Mouse (Mus musculus): ENCODE data around the gene Cgnl1. TPM values are rescaled to one million over a fixed set of nuclear protein-coding genes. Genes with fewer than 3 reads are reported as not detected.
A peak's percentile ranks its signal among the peaks of the same experiment; 100 is the strongest.

Cgnl1 gene
- polyA plus RNA-seq, 1 experiment from 2014 or later, result 8.9 TPM

GRCm38 (mm10) chr9:71804116-71804515 lies 32.7 kb upstream of the Cgnl1 start:
- no peaks in the 10 kb centered on the region for H3K9me3 ChIP-seq
- no peak for ATAC-seq (ENCODE audit: low FRiP score)
- no peak overlapping the region for H3K4me3 ChIP-seq
- H3K27ac ChIP-seq, result no peak overlapping the region
- no peak overlapping the region for H3K9ac ChIP-seq
- H3K4me2 ChIP-seq, result no peak overlapping the region
- no peaks in the 10 kb centered on the region for H3K27me3 ChIP-seq
- H3K36me3 ChIP-seq, result no peaks in the 10 kb centered on the region
- WGBS, result 57% methylated on average over 6 of the region's 6 CpGs
- H3K4me1 ChIP-seq (replicated peaks), result 0 out of 2 replicates have a peak, but pooled peaks cover 2% of the 10 kb centered on the region

GRCm38 (mm10) chr9:71803281-71803680 lies 31.9 kb upstream of the Cgnl1 start:
- H3K4me2 ChIP-seq, result no peak overlapping the region
- no peak for ATAC-seq (ENCODE audit: low FRiP score)
- no peak overlapping the region for H3K4me3 ChIP-seq
- H3K4me1 ChIP-seq (replicated peaks), result 0 out of 2 replicates have a peak, but pooled peaks cover 3% of the 10 kb centered on the region
- no peak overlapping the region for H3K9ac ChIP-seq
- H3K27ac ChIP-seq, result no peak overlapping the region
- H3K27me3 ChIP-seq, result no peaks in the 10 kb centered on the region
- H3K36me3 ChIP-seq, result no peaks in the 10 kb centered on the region
- WGBS, result 66% methylated on average over 7 of the region's 7 CpGs
- no peaks in the 10 kb centered on the region for H3K9me3 ChIP-seq

GRCm38 (mm10) chr9:71799598-71799997 lies 28.2 kb upstream of the Cgnl1 start:
- Histone ChIP-seq H3K4me2 (no peak overlapping the region), H3K4me1 (replicated peaks) (0 out of 2 replicates have a peak, but pooled peaks cover 7% of the 10 kb centered on the region), H3K9ac (no peak overlapping the region), H3K27ac (no peak overlapping the region), H3K27me3 (no peaks in the 10 kb centered on the region), H3K9me3 (no peaks in the 10 kb centered on the region), H3K36me3 (no peaks in the 10 kb centered on the region), H3K4me3 (no peak overlapping the region)
- 89% methylated on average over 5 of the region's 5 CpGs for WGBS
- ATAC-seq (ENCODE audit: low FRiP score), result no peak

DNA sequence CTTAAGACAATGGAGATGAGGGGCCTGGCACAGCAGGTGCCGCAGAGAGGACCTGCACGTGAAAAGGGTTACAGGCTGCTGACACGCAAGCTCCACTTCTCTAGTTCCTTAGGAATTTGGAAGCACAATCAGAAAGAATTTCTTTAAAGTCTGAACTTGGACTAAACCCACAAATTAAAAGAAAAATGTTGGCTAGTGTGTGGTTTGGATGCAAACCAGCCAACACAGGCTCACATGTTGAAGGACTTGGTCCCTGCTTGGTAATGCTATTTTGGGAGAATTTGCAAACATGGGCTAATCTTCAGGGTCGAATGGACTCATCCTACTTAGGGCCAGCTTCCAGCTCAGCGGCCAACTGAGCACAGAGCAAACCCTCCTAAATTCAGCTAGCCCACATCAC lies 26.8 kb upstream of the Cgnl1 start:
- ATAC-seq (ENCODE audit: low FRiP score), result no peak

GRCm38 (mm10) chr9:71777404-71777803 lies 6.0 kb upstream of the Cgnl1 start:
- Histone ChIP-seq H3K27me3 (no peaks in the 10 kb centered on the region), H3K4me3 (no peak overlapping the region), H3K9me3 (no peaks in the 10 kb centered on the region), H3K36me3 (no peaks in the 10 kb centered on the region), H3K27ac (no peak overlapping the region), H3K4me1 (replicated peaks) (no peaks in the 10 kb centered on the region), H3K4me2 (no peak overlapping the region), H3K9ac (no peak overlapping the region)
- no peak for ATAC-seq (ENCODE audit: low FRiP score)
- WGBS, result 90% methylated on average over 3 of the region's 3 CpGs

More for the DNA sequence above, 26.8 kb upstream of the Cgnl1 start:
- Histone ChIP-seq H3K27me3 (no peaks in the 10 kb centered on the region), H3K4me1 (replicated peaks) (0 out of 2 replicates have a peak, but pooled peaks cover 7% of the 10 kb centered on the region), H3K36me3 (no peaks in the 10 kb centered on the region), H3K4me3 (no peak overlapping the region), H3K4me2 (no peak overlapping the region), H3K9ac (no peak overlapping the region), H3K9me3 (no peaks in the 10 kb centered on the region), H3K27ac (no peak overlapping the region)
- WGBS, result 61% methylated on average over 5 of the region's 5 CpGs

DNA sequence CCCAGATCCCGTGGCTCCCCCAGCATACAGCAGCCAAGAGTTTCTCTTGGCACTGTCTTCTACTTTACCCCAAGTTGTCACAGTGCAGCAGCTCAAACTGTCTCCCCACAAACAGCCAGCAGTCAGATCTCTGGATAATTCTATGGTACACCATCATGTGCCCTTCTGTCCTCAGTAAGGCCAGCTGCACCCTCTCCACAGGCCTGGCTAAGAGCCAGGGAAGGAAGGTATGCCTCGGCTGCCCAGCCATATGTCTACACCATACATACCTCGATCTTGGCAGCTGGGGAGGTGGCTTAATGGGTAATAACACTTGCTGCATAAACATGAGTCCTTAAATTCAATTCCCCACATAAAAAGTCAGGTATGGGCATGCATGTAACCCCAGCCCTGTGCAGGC lies 4.9 kb upstream of the Cgnl1 start:
- Histone ChIP-seq H3K4me2 (no peak overlapping the region), H3K9me3 (no peaks in the 10 kb centered on the region), H3K27ac (no peak overlapping the region), H3K36me3 (no peaks in the 10 kb centered on the region), H3K4me1 (replicated peaks) (peaks cover 3% of the 10 kb centered on the region), H3K27me3 (peaks cover 7% of the 10 kb centered on the region; the same call in 1 of the 2 replicates), H3K9ac (no peak overlapping the region), H3K4me3 (no peak overlapping the region)
- ATAC-seq (ENCODE audit: low FRiP score), result no peak
- 84% methylated on average over 3 of the region's 3 CpGs for whole genome bisulfite sequencing

DNA sequence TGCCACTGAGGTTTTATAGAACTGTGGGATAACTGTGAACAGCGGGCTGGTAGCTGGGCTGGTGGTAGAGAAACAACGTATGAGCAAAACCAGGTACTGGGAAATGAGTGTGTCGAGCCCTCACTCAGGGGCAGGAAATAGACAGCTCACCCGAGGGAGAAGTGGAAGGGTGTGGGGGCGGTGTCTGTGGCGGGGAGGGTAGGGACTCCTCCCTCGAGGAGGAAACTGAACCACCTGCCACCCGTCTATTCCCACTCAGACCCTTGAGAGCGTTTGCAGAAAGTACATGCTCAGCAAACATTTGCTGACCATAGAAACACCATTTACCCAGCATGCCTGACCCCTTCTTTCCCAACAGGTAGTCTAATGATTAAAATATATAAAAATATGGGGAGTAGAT lies 2.2 kb upstream of the Cgnl1 start:
- 87% methylated on average over 9 of the region's 9 CpGs for WGBS
- Histone ChIP-seq H3K9ac (no peak overlapping the region), H3K4me1 (replicated peaks) (peaks cover 17% of the 10 kb centered on the region), H3K27me3 (peaks cover 34% of the 10 kb centered on the region), H3K9me3 (no peaks in the 10 kb centered on the region), H3K36me3 (no peaks in the 10 kb centered on the region), H3K4me2 (no peak overlapping the region), H3K27ac (no peak overlapping the region), H3K4me3 (no peak overlapping the region)
- ATAC-seq (ENCODE audit: low FRiP score), result no peak

- WGBS, result 65% methylated on average over 5 of the region's 5 CpGs
Measured at GRCm38 (mm10) chr9:71772338-71772737, 936 bp upstream of the Cgnl1 start.

GRCm38 (mm10) chr9:71770484-71770883 lies 918 bp downstream of the Cgnl1 start:
- Histone ChIP-seq H3K4me2 (peak overlapping the region; percentile 90), H3K4me1 (replicated peaks) (peaks cover 17% of the 10 kb centered on the region), H3K36me3 (no peaks in the 10 kb centered on the region), H3K4me3 (peak overlapping the region; percentile 61), H3K9me3 (no peaks in the 10 kb centered on the region), H3K9ac (no peak overlapping the region; the same call in 1 of the 2 replicates), H3K27me3 (peaks cover 53% of the 10 kb centered on the region), H3K27ac (no peak overlapping the region)
- WGBS, result 2% methylated on average over 10 of the region's 10 CpGs
- no peak for ATAC-seq (ENCODE audit: low FRiP score)

More at GRCm38 (mm10) chr9:71772338-71772737, 936 bp upstream of the Cgnl1 start:
- Histone ChIP-seq H3K9ac (no peak overlapping the region), H3K4me2 (no peak overlapping the region), H3K36me3 (no peaks in the 10 kb centered on the region), H3K9me3 (no peaks in the 10 kb centered on the region), H3K27ac (no peak overlapping the region), H3K4me1 (replicated peaks) (peaks cover 17% of the 10 kb centered on the region), H3K4me3 (no peak overlapping the region), H3K27me3 (peaks cover 46% of the 10 kb centered on the region)
- no peak for ATAC-seq (ENCODE audit: low FRiP score)

DNA sequence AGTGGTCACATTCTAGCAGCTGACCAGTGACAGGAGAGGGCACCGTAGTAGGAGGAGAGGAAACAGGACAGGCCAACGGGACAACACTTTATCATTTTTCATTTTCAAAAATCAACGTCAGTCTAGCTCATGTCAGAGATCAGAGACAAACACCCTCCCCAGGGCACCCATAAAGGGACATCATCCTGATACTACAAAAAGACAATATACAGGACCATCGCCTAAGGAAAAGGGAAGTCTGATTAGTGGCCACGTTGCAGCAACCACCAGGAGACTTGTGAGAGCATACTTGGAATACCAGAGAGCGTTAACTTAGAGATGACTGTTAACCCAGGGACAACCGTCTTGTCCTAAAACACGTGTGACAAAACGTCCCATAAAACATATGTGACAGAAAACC lies 1.7 kb downstream of the Cgnl1 start:
- Histone ChIP-seq H3K27ac (no peak overlapping the region), H3K9me3 (no peaks in the 10 kb centered on the region), H3K4me1 (replicated peaks) (peaks cover 17% of the 10 kb centered on the region), H3K4me3 (no peak overlapping the region), H3K27me3 (peaks cover 61% of the 10 kb centered on the region), H3K9ac (no peak overlapping the region), H3K36me3 (no peaks in the 10 kb centered on the region), H3K4me2 (peak overlapping the region; percentile 90)
- ATAC-seq (ENCODE audit: low FRiP score), result no peak
- 33% methylated on average over 9 of the region's 9 CpGs for WGBS

GRCm38 (mm10) chr9:71768119-71768518 lies 3.3 kb downstream of the Cgnl1 start:
- 88% methylated on average over 1 of the region's 1 CpGs for WGBS
- H3K27me3 ChIP-seq, result peaks cover 73% of the 10 kb centered on the region
- H3K9ac ChIP-seq, result no peak overlapping the region
- peaks cover 17% of the 10 kb centered on the region for H3K4me1 ChIP-seq (replicated peaks)
- H3K4me2 ChIP-seq, result no peak overlapping the region
- H3K27ac ChIP-seq, result no peak overlapping the region
- no peaks in the 10 kb centered on the region for H3K9me3 ChIP-seq
- H3K36me3 ChIP-seq, result no peaks in the 10 kb centered on the region
- H3K4me3 ChIP-seq, result no peak overlapping the region
- no peak for ATAC-seq (ENCODE audit: low FRiP score)

DNA sequence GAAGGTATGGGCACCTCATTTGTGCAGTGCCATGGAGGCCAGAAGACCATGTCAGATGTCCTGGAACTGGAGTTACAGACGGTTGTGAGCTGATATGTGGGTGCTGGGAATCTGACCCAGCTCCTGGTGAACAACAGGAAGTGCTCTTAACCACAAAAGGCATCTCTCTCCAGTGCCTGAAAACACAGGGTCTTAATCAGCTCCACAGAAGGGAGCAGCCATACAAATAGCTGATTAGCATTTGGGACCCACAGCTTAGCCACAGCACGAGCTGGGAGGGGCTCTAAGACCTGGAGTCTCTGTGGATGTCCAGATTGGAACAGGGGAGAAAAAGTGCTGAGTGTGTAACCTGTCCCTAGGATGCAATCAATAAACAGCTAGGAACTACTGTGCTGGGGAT lies 4.5 kb downstream of the Cgnl1 start:
- WGBS, result 64% methylated on average over 2 of the region's 2 CpGs
- no peak for ATAC-seq (ENCODE audit: low FRiP score)
- no peak overlapping the region for H3K9ac ChIP-seq
- no peak overlapping the region for H3K4me3 ChIP-seq
- H3K9me3 ChIP-seq, result no peaks in the 10 kb centered on the region
- peaks cover 17% of the 10 kb centered on the region for H3K4me1 ChIP-seq (replicated peaks)
- H3K36me3 ChIP-seq, result no peaks in the 10 kb centered on the region
- no peak overlapping the region for H3K27ac ChIP-seq
- no peak overlapping the region for H3K4me2 ChIP-seq
- H3K27me3 ChIP-seq, result peaks cover 80% of the 10 kb centered on the region

DNA sequence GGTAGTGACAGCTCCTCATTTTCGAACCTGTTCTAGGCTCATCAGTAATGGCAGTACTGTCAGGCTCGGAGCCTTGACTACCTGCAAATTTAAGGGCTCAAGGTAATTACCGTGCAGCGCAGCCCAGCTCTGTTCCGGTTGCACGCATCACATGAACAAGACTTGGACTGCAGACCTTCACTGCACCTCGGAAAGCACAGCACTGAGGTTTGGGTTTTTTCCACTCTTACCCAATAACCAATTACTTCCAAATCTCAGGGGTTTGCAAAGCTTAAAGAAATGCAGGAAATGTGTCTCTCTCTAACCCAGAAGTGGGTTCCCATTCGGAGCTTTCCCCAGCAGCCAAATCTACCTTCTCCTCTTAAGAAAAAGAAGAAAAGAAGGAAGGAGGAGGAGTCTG lies 5.1 kb downstream of the Cgnl1 start:
- H3K36me3 ChIP-seq, result no peaks in the 10 kb centered on the region
- H3K4me2 ChIP-seq, result no peak overlapping the region
- no peak overlapping the region for H3K9ac ChIP-seq
- no peaks in the 10 kb centered on the region for H3K9me3 ChIP-seq
- no peak overlapping the region for H3K4me3 ChIP-seq
- H3K27me3 ChIP-seq, result peaks cover 74% of the 10 kb centered on the region
- no peak for ATAC-seq (ENCODE audit: low FRiP score)
- H3K27ac ChIP-seq, result no peak overlapping the region
- 78% methylated on average over 8 of the region's 8 CpGs for WGBS
- peaks cover 14% of the 10 kb centered on the region for H3K4me1 ChIP-seq (replicated peaks)
